Mouse (Mus musculus): ENCODE data around the gene Morn3.
A peak's percentile ranks its signal among the peaks of the same experiment; 100 is the strongest.
"Not testable (repeated sequence)": the region's sequence is repeated elsewhere in the genome, so short reads cannot be mapped to it uniquely, and the experiment has no call there.

Morn3 gene

DNA sequence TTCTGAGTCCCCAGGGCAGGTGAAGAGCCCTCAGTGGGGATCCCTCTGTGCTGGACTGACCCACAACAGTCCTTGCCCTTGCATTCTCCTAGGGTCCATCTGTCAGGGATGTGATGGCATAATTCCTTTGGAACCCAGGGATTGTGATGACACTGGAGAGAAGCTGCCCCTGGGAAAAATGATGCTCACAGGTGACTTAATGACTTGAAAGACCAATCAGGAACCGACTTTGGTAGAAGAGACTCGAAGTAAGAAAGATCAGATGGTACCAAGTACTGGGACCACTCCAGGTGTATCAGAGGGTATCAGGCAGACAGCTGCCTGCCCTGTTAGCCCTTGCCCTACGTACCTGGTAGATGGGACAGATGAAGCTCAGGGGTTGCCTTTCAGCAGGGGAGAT, at the start of gene Morn3:
Gene Morn3 (minus strand): TSS at position 101 of the 400 bp plus-strand sequence.
- DNase-seq = no peak

GRCm38 (mm10) chr5:123096299-123096698, 49.5 kb upstream of the Morn3 start:
- no peak for DNase-seq

GRCm38 (mm10) chr5:123094238-123094991, 47.6 kb upstream of the Morn3 start:
- DNase-seq = no peak

- no peak for DNase-seq
Observed at GRCm38 (mm10) chr5:123093077-123093633, 46.3 kb upstream of the Morn3 start.

DNA sequence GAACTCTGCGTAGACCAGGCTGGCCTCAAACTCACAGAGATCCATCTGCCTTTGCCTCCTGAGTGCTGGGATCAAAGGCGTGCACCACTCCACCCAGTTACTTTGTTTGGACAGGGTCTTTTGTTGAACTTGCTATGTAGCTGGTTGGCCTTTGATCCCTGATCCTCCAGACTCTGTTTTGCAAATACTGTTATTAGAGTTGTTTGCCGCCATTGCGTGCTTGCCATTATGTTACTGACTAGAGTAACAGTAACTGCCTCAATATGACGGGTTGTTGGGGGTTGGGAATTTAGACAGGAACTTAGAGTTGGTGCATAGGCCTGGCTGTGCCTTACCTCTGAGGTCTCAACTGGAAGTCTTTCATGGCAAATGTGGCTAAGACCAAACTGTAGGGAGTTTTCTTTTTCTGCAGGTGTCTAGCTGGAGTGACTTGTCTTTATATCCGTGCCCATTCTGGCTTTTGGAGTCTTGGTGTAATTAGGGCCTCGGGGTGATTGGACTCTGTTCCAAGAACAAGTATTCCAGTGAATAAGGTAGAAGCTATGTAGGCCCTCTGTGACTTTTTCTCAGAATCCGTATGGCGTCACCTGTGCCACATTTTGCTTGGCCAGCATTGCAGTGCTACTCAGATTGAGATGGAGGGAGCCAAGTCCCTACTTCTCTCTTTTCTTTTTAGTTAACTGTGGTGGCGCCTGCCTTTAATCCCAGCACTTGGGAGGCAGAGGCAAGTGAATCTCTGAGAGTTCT, 43.9 kb upstream of the Morn3 start:
- no peak for DNase-seq

DNA sequence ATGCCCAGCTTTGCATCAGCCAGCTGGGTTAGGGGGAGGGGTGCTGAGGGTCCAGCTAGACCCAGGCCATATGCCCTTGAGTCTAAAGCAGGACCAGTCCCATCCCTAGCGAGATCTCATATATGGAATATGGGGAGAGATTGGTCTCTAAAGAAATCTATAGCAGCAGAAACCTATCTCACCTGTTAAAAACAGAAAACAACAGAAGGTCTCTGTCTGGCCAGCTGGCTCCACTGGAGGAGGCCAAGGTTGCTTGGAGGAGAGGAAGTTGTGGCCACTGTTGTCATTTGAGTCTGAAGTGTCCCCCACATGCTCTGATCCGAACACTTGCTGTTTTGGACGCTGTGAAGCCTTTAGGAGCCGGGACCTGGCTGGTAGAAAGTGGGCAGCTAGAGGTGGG, 42.0 kb upstream of the Morn3 start:
- DNase-seq = no peak

DNA sequence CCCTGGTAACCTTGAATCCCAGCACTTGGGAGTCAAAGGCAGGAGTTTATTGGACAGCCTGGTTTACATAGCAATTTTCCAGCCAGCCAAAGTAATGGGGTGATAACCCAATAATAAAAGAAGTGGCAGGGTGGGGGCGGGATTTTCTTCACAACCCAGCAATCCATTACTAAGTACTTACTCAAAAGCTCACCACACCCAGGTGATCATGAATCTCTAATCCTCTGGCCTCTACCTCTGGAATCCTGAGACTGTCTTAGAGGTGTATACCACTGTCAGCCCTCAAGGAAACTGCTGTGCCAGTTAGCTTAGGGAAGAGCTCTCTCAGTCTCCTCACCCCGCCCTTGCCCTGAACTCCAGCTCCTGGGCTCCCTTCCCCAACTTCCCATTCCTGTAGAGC, 39.7 kb upstream of the Morn3 start:
- DNase-seq = no peak

DNA sequence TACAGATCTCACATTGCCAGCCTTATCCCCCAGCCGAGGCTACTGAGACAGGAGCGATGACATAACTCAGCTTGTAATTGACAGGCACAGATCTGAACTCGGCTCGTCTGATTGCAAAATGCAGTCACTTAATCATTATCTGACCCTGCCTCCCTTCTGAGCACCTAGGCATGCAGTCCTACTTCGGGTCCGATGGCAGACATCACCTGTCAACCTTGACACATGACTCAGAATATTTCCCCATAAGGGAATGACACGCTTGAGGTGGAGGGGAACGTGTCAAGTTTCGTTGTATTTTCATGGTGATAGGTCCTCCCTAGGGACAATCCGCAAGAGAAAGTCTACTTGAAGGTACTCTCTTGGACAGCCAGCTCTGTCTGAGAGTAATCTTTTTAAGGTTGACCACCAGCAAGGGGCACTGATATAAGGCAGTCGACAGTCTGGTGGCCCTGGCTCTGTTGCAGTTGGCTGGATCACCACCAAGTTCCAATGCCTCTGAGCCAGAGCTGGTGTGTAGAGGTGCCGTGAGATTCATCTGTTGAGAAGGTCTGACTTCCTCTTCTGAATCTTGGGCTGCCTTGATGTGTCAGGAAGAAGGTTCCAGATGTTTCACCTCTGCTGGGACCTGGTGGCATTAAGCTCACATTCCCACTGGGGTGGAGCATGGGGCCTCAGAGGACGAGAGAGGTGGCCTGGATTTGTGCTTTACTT, 36.7 kb upstream of the Morn3 start:
- DNase-seq = no peak

GRCm38 (mm10) chr5:123080510-123080909, 33.7 kb upstream of the Morn3 start:
- no peak for DNase-seq

- DNase-seq = no peak
Observed at GRCm38 (mm10) chr5:123080041-123080440, 33.2 kb upstream of the Morn3 start.

DNA sequence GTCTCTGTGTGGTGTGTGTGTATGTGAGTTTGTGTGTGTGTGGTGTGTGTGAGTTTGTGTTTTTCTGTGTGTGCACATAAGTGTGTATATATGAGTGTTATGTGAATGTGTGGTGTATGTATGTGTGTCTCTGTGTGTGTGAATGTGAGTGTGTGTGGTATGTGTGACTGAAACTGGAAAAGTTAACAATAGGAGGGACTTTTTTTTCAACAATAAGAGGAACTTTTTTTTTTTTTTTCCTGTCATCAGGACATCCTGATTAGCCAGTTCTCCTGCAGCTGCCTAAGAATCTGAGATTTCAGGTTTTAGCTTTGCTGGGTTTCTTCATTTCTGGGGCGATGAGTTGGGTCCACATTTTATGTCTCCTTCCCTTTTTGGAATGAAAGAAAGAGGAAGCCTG, 32.8 kb upstream of the Morn3 start:
- DNase-seq = no peak

GRCm38 (mm10) chr5:123076419-123077281, 29.8 kb upstream of the Morn3 start:
- no peak for DNase-seq

GRCm38 (mm10) chr5:123075576-123076418, 29.0 kb upstream of the Morn3 start:
- DNase-seq = peak; percentile 91 to 96

GRCm38 (mm10) chr5:123068714-123069113, 21.9 kb upstream of the Morn3 start:
- no peak for DNase-seq

GRCm38 (mm10) chr5:123068115-123068514, 21.3 kb upstream of the Morn3 start, which contains the start of gene Tmem120b:
Gene Tmem120b, plus strand, starts transcription at chr5:123068415.
- DNase-seq = no peak

- no peak for DNase-seq
Observed at GRCm38 (mm10) chr5:123067395-123067995, 20.7 kb upstream of the Morn3 start.

DNA sequence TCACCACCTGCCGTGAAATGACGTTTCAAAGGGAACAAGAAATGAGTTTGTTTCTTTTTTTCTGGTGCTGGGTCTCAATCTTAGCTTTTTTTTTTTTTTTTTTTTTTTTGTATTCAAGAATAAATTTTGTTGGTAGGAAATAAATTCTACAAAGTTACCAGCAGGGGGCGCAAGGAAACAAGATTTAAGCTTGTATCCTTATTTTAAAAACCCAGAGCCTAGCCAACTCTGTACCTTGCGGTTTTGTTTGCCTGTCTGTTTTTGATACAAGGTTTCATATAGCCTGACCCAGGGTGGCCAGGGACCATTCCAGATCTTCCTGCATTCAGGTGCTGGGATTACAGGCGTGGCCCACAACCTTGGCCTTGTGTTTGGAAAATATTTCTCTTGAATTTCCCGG, 17.4 kb upstream of the Morn3 start:
- DNase-seq = peak in 1 of 2 experiments; percentile 61

DNA sequence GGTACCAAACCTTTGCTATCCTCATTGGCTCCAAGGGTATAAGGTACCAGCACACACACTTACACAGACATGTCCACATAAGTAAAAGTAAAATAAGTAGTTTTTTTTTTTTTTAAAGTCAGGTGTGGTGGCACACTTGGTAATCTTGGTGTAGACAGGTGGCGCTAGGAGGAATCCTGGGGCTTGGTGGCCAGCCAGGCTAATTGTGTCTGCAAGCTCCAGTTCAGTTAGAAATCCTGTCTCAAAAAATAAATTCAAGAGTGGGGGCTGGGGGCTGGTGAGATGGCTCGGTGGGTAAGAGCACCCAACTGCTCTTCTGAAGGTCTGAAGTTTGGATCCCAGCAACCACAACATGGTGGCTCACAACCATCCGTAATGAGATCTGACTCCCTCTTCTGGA, 16.3 kb upstream of the Morn3 start:
- no peak for DNase-seq

DNA sequence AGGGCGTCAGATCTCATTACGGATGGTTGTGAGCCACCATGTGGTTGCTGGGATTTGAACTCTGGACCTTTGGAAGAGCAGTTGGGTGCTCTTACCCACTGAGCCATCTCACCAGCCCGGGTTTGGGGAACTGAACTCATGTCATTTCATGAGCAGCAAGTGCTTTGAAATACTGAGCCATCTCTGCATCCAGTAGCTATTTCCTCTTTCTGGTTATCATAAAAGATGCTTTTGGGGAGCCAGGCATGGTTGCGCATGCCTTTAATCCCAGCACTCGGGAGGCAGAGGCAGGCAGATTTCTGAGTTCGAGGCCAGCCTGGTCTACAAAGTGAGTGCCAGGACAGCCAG, 14.6 kb upstream of the Morn3 start:
- not testable (repeated sequence) for DNase-seq

GRCm38 (mm10) chr5:123060706-123061401, 14.0 kb upstream of the Morn3 start:
- no peak for DNase-seq

Data from spleen, adult 18-20 months (tissue).